Mouse (Mus musculus): ENCODE measurements around the gene Dsp. TPM values are rescaled to one million over a fixed set of nuclear protein-coding genes. Genes with fewer than 3 reads are reported as not detected.

Gene Dsp
- polyA plus RNA-seq, 1 experiment from 2014 or later: 69.5 TPM

Other genes starting within 250 kb of the Dsp start
- gene Ssr1, start 157.1 kb upstream of the Dsp start, polyA plus RNA-seq (2014; fragmentation: Nextera tagmentation; extraction: Ambion mirVana): 82.9 and 90.1 TPM in 2 replicates
- 28.0 and 28.1 TPM in 2 replicates for gene Riok1, start 114.3 kb upstream of the Dsp start, polyA plus RNA-seq (2014; fragmentation: Nextera tagmentation; extraction: Ambion mirVana)
- 1.1 and 1.8 TPM in 2 replicates for gene Cage1, start 114.2 kb upstream of the Dsp start, polyA plus RNA-seq (2014; fragmentation: Nextera tagmentation; extraction: Ambion mirVana)
- gene Snrnp48, start 53.6 kb downstream of the Dsp start, polyA plus RNA-seq (2014; fragmentation: Nextera tagmentation; extraction: Ambion mirVana): 24.8 and 27.6 TPM in 2 replicates
- gene Bmp6, start 193.8 kb downstream of the Dsp start, polyA plus RNA-seq (2014; fragmentation: Nextera tagmentation; extraction: Ambion mirVana): 4.4 and 5.8 TPM in 2 replicates